Mouse (Mus musculus): Measurements from ENCODE around the gene Gatad2a. TPM values are rescaled to one million over a fixed set of nuclear protein-coding genes. Genes with fewer than 3 reads are reported as not detected.

Gene Gatad2a
- total and polyA plus RNA-seq, 2 experiments: 11.2 to 35.0 TPM

DNA sequence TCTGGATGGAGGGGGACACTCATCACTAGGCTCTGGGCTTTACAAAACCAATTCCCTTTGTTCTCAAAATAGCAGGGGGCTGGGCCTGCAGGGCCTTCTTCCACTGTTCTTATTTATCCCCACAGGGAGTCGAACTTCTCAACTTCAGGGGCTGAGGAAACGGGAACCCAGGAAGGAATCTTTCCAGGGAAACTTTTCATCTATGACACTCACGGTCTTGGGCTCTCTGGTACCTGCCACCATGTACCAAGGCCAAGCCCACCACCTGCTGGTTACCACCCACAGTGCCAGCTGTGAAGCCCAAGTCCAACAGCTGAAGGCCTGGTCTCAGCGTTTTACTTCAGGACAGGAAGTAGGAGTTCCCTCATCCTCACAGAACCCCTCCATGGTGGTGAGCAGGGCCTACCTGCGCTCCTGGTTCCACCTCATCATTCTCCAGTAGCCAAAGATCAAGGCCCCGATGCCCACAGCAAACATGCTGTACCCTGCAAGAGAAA, 101.3 kb downstream of the Gatad2a start:
- Histone ChIP-seq H3K9ac (ENCODE audit: low read depth, low read length) (no peak overlapping the region), H3K27me3 (ENCODE audit: control insufficient read depth, insufficient read depth, low read length) (no peaks in the 10 kb centered on the region), H3K27ac (replicated peaks; ENCODE audit: insufficient read depth, low read depth, low read length) (no peak overlapping the region), H3K4me3 (ENCODE audit: insufficient read depth, low read depth, low read length) (no peak overlapping the region), H3K79me2 (ENCODE audit: control insufficient read depth, insufficient read depth, low read length) (peaks cover 14% of the 10 kb centered on the region; the same call in 1 of the 2 replicates), H3K36me3 (ENCODE audit: control insufficient read depth, insufficient read depth, low read length) (no peaks in the 10 kb centered on the region; the same call in 1 of the 2 replicates), H3K4me1 (ENCODE audit: control insufficient read depth, insufficient read depth, low read length) (peaks cover 20% of the 10 kb centered on the region)
- no peak for TF ChIP-seq POLR2A (IDR thresholded peaks at IDR 0.05; ENCODE audit: extremely low read depth, insufficient read depth, low read length)
- WGBS: 83% methylated on average over 6 of the region's 6 CpGs
- no peak for DNase-seq (ENCODE audit: extremely low read depth, low read depth, low spot score)

DNA sequence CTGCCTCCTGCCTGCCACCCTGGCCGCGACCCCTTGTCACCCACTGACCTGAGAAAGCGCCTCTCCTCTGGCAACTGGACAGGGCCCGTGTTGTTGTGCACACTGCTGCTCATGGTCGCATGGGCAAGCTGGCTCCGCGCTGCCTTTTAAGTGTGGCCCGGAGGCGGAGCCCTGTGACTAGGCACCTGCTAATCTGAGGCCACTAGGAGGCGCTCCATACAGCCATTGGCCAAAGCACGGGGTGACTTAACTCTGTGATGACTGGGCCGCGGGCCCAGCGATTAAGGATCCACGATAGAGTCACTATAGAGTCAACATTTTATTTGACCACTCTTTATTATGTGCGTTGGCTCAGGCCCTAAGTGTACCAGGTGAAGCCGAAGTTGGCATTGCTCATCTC, 102.3 kb downstream of the Gatad2a start:
- peaks cover 14% of the 10 kb centered on the region; the same call in 1 of the 2 replicates for H3K79me2 ChIP-seq (ENCODE audit: control insufficient read depth, insufficient read depth, low read length)
- 62% methylated on average over 17 of the region's 17 CpGs for WGBS
- H3K4me3 ChIP-seq (ENCODE audit: insufficient read depth, low read depth, low read length): no peak overlapping the region
- TF ChIP-seq POLR2A (IDR thresholded peaks at IDR 0.05; ENCODE audit: extremely low read depth, insufficient read depth, low read length) (no peak), CTCF (IDR thresholded peaks at IDR 0.05; ENCODE audit: low read depth, low read length) (peak; percentile 61)
- peaks cover 19% of the 10 kb centered on the region for H3K4me1 ChIP-seq (ENCODE audit: control insufficient read depth, insufficient read depth, low read length)
- H3K27ac ChIP-seq (replicated peaks; ENCODE audit: insufficient read depth, low read depth, low read length): no peak overlapping the region
- DNase-seq (ENCODE audit: extremely low read depth, low read depth, low spot score): no peak
- H3K36me3 ChIP-seq (ENCODE audit: control insufficient read depth, insufficient read depth, low read length): no peaks in the 10 kb centered on the region; the same call in 1 of the 2 replicates
- peaks cover 7% of the 10 kb centered on the region for H3K27me3 ChIP-seq (ENCODE audit: control insufficient read depth, insufficient read depth, low read length)
- H3K9ac ChIP-seq (ENCODE audit: low read depth, low read length): no peak overlapping the region

DNA sequence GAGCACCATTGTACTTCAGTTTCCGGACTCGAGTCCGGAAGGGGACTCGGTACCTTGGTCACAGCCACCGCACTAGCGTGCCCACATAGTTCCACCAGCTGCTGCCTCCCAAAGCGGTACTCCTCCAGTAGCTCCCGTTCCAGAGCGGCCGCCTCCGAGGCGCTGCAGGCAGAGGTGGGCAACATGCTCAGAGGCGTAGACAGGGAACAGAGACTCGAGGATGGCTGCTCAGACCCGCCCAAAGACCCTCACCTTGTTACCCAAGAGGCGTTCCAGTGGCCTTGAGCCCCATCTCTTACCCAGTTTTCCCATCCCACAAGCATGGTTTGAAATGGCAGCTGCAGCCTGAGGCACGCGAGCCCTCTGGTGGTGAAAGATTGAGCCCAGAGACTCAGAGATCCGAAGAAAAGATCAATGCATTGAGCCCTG, 105.4 kb downstream of the Gatad2a start:
- Histone ChIP-seq H3K79me2 (ENCODE audit: control insufficient read depth, insufficient read depth, low read length) (0 out of 2 replicates have a peak, but pooled peaks cover 2% of the 10 kb centered on the region), H3K36me3 (ENCODE audit: control insufficient read depth, insufficient read depth, low read length) (no peaks in the 10 kb centered on the region; the same call in 1 of the 2 replicates), H3K4me1 (ENCODE audit: control insufficient read depth, insufficient read depth, low read length) (peaks cover 7% of the 10 kb centered on the region), H3K27me3 (ENCODE audit: control insufficient read depth, insufficient read depth, low read length) (peaks cover 25% of the 10 kb centered on the region), H3K9ac (ENCODE audit: low read depth, low read length) (no peak overlapping the region), H3K27ac (replicated peaks; ENCODE audit: insufficient read depth, low read depth, low read length) (no peak overlapping the region), H3K4me3 (ENCODE audit: insufficient read depth, low read depth, low read length) (no peak overlapping the region)
- TF ChIP-seq POLR2A (IDR thresholded peaks at IDR 0.05; ENCODE audit: extremely low read depth, insufficient read depth, low read length) (no peak), CTCF (IDR thresholded peaks at IDR 0.05; ENCODE audit: low read depth, low read length) (peak; percentile 69)
- WGBS: 58% methylated on average over 19 of the region's 19 CpGs
- no peak for DNase-seq (ENCODE audit: extremely low read depth, low read depth, low spot score)

- Histone ChIP-seq H3K79me2 (ENCODE audit: control insufficient read depth, insufficient read depth, low read length) (no peaks in the 10 kb centered on the region), H3K27me3 (ENCODE audit: control insufficient read depth, insufficient read depth, low read length) (peaks cover 35% of the 10 kb centered on the region), H3K36me3 (ENCODE audit: control insufficient read depth, insufficient read depth, low read length) (no peaks in the 10 kb centered on the region; the same call in 1 of the 2 replicates), H3K4me3 (ENCODE audit: insufficient read depth, low read depth, low read length) (no peak overlapping the region), H3K9ac (ENCODE audit: low read depth, low read length) (no peak overlapping the region; the same call in 1 of the 2 replicates), H3K4me1 (ENCODE audit: control insufficient read depth, insufficient read depth, low read length) (peaks cover 7% of the 10 kb centered on the region), H3K27ac (replicated peaks; ENCODE audit: insufficient read depth, low read depth, low read length) (no peak overlapping the region)
- DNase-seq (ENCODE audit: extremely low read depth, low read depth, low spot score): no peak
- no peak for TF ChIP-seq POLR2A (IDR thresholded peaks at IDR 0.05; ENCODE audit: extremely low read depth, insufficient read depth, low read length)
- no peak for TF ChIP-seq CTCF (IDR thresholded peaks at IDR 0.05; ENCODE audit: low read depth, low read length)
- 6% methylated on average over 32 of the region's 32 CpGs for WGBS
Observed at GRCm38 (mm10) chr8:69888902-69889301, 107.3 kb downstream of the Gatad2a start.

DNA sequence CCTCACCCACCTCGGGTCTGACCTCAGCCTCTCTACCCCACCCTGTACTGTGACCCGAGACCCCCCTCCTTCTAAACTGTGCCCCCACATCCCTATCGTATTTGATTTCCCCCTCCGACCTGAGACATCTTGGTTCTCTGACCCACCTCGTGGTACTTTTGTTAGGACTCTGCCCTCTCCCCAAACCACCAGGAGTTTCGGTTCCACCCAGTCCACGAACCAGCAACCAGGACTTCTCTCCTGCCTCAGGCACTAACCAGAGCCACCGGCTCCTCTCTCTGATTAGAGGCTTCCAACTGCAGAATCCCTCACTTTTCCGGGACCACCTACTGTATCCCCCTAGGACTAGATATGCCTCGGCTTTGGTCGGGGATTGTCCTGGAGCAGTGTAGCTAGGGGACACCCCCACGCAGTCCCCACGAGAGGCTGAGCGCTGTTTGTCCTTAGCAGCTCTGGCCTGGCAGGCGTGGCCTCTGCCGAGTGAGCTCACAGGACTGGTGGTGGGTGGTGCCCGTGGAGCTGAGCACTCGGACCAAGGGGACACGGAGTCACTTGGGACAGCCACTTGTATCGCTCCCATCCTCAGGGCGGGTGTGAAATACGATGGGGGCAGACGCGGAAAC, 107.8 kb downstream of the Gatad2a start:
- DNase-seq (ENCODE audit: extremely low read depth, low read depth, low spot score): no peak
- H3K36me3 ChIP-seq (ENCODE audit: control insufficient read depth, insufficient read depth, low read length): no peaks in the 10 kb centered on the region
- no peak overlapping the region for H3K27ac ChIP-seq (replicated peaks; ENCODE audit: insufficient read depth, low read depth, low read length)
- no peak for TF ChIP-seq POLR2A (IDR thresholded peaks at IDR 0.05; ENCODE audit: extremely low read depth, insufficient read depth, low read length)
- no peak for TF ChIP-seq CTCF (IDR thresholded peaks at IDR 0.05; ENCODE audit: low read depth, low read length)
- peaks cover 35% of the 10 kb centered on the region for H3K27me3 ChIP-seq (ENCODE audit: control insufficient read depth, insufficient read depth, low read length)
- peaks cover 7% of the 10 kb centered on the region for H3K4me1 ChIP-seq (ENCODE audit: control insufficient read depth, insufficient read depth, low read length)
- no peaks in the 10 kb centered on the region for H3K79me2 ChIP-seq (ENCODE audit: control insufficient read depth, insufficient read depth, low read length)
- no peak overlapping the region for H3K4me3 ChIP-seq (ENCODE audit: insufficient read depth, low read depth, low read length)
- H3K9ac ChIP-seq (ENCODE audit: low read depth, low read length): no peak overlapping the region
- 8% methylated on average over 24 of the region's 24 CpGs for WGBS
